Mouse (Mus musculus): ENCODE measurements around the gene Elfn1.

Gene Elfn1

GRCm38 (mm10) chr5:139911506-139911905, 3.8 kb downstream of the Elfn1 start:
- no peak for DNase-seq

- DNase-seq = peak; percentile 47
Measured at GRCm38 (mm10) chr5:139912121-139912771, 4.5 kb downstream of the Elfn1 start.

GRCm38 (mm10) chr5:139921666-139922065, 13.9 kb downstream of the Elfn1 start:
- no peak for DNase-seq

- DNase-seq = no peak
Measured at GRCm38 (mm10) chr5:139923867-139924266, 16.1 kb downstream of the Elfn1 start.

- DNase-seq = peak; percentile 69
Measured at GRCm38 (mm10) chr5:139930102-139930501, 22.4 kb downstream of the Elfn1 start.

- peak; percentile 59 for DNase-seq
Measured at GRCm38 (mm10) chr5:139930927-139931351, 23.2 kb downstream of the Elfn1 start.

- no peak for DNase-seq
Measured at GRCm38 (mm10) chr5:139931947-139932540, 24.3 kb downstream of the Elfn1 start.

GRCm38 (mm10) chr5:139932595-139933271, 25.0 kb downstream of the Elfn1 start:
- peak; percentile 81 for DNase-seq

- DNase-seq = peak; percentile 75
Measured at GRCm38 (mm10) chr5:139933476-139933875, 25.7 kb downstream of the Elfn1 start.

- DNase-seq = peak; percentile 29
Measured at GRCm38 (mm10) chr5:139936431-139936830, 28.7 kb downstream of the Elfn1 start.

GRCm38 (mm10) chr5:139944697-139945096, 37.0 kb downstream of the Elfn1 start:
- no peak for DNase-seq

GRCm38 (mm10) chr5:139945715-139946364, 38.1 kb downstream of the Elfn1 start:
- DNase-seq = peak; percentile 64

- no peak for DNase-seq
Measured at GRCm38 (mm10) chr5:139947446-139947845, 39.7 kb downstream of the Elfn1 start.

GRCm38 (mm10) chr5:139948552-139948951, 40.8 kb downstream of the Elfn1 start:
- DNase-seq = no peak

GRCm38 (mm10) chr5:139949363-139949762, 41.6 kb downstream of the Elfn1 start:
- DNase-seq = no peak

- DNase-seq = no peak
Measured at GRCm38 (mm10) chr5:139949975-139950578, 42.3 kb downstream of the Elfn1 start.

- peak; percentile 17 for DNase-seq
Measured at GRCm38 (mm10) chr5:139956859-139957258, 49.1 kb downstream of the Elfn1 start.

GRCm38 (mm10) chr5:139959741-139960140, 52.0 kb downstream of the Elfn1 start:
- no peak for DNase-seq

- no peak for DNase-seq
Measured at GRCm38 (mm10) chr5:139964391-139964790, 56.6 kb downstream of the Elfn1 start.

- no peak for DNase-seq
Measured at GRCm38 (mm10) chr5:139965596-139965995, 57.9 kb downstream of the Elfn1 start.

GRCm38 (mm10) chr5:139969151-139969948, 61.6 kb downstream of the Elfn1 start:
- DNase-seq = no peak

GRCm38 (mm10) chr5:139970186-139970631, 62.5 kb downstream of the Elfn1 start:
- DNase-seq = peak; percentile 55

Data from kidney, adult 18-20 months (tissue).